Mouse (Mus musculus) B cell, adult 2 months (primary cell): ENCODE measurements around the gene Ikbke.
"Not testable (repeated sequence)": the region's sequence is repeated elsewhere in the genome, so short reads cannot be mapped to it uniquely, and the experiment has no call there.

Source experiments
- DNase-seq, 2 experiments: peaks; one replicate each; pipeline ENCODE4 v3.0.0; 2022

Gene Ikbke

DNA sequence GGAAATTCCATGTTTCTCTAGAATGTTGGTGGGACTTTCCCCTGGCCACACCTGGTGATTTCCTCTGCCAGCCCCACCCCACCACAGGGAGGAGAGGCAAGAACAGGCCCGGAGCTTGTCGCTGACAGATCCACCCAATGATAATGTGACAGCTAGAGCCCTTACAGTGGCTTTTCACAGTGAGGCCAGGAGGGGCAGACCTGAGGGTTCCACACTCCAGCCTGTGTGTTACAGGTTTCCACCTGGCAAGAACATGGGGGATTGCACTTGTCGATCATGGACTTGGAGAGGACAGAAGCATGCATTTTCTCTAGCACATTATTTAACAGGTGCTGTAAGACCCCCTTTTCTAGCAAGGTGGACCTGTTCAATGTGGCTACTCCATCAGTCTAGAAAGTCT lies 874 bp upstream of the Ikbke start:
- DNase-seq = peak; percentile 17 to 25

DNA sequence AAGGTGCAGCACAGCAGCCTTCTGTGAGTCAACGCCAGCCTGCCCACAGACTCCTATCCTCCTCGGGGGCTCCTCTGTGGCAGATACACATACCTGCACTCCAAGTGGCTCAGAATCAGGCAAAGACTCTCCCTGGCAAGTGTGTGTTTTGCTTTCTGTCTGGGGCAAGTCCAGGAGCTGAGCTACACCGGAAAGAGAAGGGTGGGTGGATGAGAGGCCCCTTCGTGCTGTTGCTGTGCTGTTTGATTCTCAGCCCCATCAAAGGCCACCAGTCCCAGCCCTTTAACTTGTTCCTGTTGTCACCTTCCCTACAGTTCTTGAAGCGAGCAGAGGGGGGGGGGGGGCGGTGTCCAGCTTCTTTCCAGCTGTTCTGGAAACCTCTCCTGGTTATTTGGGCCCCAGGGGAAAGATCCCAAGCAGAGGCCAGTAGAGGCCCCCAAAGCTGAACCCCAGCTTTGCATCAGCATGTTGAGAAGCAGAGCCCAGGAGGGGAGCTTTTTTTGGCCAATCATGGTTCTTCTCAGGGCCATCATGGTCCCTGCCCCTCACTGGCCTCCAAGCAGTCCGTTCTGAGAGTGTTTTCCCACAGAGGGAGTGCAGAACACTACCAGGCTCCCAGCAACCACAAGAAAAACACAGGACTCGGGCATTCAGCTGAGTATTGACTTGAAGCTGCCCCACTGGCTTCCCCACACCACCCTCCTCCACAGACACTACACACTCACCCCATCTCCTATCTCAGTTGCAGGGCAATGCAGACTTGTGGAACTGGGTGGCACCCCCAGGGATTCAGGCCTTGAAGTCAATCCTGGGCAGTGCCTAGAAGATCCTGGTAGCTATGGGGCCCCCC lies 575 bp downstream of the Ikbke start:
- peak; percentile 8 to 21 for DNase-seq

DNA sequence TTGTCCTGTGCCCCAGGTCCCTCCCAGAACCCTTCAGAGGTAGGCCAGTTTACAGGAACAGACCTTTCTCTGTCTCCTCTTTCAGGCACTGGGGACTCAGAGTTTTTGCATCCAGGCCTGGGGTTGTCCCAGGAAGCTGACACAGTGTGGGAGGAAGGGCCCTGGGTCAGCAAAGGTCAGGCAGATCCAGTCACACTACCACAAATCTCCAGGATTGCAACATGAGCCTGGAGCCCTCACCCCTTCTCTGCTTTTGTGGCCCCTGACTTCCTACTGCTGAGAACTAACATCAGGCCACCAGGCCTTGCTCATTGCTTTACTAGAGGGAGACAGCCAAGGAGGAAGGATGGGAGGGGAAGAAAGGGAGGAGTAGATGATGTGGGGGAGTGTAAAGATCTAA lies 2.6 kb downstream of the Ikbke start:
- no peak for DNase-seq

DNA sequence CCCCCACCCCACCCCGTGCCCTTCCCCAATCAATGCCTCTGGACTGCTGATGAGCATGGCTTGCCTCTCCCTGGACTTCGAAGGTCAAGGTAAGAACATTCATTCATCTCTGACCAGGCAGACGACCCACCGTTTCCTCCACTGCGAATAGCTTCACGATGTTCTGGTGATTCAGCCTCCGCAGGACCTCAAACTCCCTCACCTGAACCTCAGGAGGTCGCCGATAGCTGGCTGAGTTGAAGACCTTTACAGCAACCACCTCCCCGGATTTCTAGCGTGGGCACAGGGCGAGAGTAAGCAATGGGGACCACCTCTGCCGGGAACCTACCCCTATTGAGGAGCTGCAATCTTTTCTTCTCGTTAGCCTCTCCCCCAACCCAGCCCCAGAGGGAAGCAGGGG lies 3.8 kb downstream of the Ikbke start:
- no peak for DNase-seq

DNA sequence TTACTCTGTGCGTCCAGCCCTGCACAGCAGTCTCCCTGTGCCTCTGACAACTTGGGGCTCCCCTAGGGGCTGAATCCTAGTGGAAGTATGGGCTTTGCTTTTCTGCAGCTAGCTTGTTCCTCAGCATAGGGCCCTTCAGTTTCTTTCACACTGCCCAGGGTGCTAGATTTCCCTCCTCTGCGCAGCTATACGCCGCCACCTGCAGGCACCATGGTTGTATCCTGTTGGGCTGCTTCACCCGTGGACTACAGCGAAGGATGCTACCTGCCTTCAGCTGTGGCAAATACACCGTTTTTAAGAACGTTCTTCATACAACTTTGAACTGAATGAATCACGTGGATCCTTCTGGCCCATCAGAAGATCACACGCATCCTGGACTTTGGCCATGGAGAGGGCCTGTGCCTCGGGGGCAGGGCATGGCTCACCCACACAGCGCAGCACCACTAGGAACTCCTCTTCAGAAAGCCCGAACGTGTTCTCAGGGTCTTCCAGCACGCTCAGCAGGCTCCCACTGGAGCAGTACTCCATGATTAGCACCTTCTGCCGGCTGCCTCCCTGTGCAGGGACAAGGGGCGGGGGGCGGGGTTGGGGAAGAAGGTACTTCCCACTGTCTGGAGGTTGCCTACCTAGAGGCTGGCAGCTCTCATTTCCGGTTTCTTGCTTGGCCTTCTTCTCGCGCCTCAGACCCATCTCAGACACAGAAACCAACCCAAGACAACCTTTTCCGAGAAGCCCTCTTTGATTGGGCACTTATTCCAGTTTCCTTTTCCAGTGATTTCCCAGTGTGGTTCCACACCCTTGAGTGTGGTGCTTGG lies 4.5 kb downstream of the Ikbke start:
- no peak for DNase-seq

DNA sequence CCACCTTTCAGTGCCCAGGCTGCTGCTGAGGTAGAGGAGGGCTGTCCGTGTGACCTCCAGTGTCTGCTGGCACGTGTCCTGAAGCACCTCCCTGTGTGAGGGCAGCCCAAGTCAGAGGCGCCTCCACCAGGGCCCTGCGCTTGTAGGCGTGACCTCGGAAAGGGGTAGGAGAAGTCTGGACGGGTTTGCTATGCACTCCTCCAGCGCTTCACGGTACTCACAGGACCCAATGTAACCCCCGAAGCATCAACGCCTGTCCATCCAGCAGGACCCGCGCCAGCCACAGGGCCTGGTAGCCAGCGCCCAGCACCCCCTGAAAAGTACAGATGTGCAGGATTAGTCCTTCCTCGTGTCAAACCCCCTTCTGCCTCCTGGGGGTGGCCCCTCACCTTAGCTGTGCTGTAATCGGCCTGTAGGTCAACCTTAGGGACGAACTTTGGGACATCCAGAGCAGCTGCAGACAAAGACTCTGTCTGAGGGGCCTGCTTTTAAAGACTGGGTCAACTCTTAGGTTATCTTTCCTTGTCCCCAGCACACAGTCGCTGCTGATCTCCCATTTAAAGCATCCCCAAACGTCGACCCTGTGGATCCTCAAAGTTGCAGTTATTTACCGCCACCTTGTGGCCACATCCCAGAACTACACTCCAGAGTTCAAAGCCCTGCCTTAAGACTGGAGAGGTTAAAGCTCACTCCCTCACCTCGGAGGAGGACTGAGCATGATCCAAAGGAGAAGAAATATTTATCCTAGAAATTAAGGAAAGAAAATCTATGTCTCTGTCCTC lies 9.4 kb downstream of the Ikbke start:
- peak; percentile 81 to 82 for DNase-seq

DNA sequence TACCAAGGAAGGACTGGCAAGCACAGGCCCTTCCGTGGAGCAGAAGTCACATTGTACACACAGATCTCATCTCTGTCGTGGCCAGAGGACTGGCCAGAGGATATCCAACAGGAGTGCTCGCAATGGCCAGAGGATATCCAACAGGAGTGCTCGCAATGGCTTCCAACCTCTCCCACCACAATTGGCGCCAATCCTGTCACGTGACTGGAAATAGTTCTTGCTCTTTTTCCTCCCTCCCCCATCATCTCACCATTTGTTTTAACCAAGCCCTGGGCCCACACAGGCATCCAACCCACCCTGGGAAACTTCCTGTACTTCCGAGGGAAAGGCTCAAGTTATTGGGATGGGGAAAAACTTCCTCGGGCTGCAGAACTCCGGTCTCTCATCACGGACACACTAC lies 10.6 kb downstream of the Ikbke start:
- no peak for DNase-seq

DNA sequence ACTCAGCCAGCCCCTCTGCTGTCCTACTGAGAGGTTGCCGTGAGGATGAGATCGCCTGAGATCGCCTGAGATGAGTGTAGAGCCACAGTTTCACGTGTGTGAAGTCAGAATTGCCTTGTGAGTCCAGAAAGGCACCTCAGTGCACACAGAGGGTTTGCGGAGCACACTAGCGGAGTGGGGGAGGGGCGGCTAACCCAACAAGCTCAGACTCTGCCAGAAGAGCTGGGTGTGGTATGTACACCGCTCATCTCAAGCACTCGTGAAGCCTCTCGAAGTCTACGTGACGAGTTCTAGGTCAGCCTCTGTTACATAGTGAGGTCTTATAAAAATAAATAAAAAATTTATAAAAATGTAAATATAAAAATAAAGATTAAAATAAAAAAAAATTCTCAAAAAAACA lies 15.5 kb downstream of the Ikbke start:
- no peak for DNase-seq

DNA sequence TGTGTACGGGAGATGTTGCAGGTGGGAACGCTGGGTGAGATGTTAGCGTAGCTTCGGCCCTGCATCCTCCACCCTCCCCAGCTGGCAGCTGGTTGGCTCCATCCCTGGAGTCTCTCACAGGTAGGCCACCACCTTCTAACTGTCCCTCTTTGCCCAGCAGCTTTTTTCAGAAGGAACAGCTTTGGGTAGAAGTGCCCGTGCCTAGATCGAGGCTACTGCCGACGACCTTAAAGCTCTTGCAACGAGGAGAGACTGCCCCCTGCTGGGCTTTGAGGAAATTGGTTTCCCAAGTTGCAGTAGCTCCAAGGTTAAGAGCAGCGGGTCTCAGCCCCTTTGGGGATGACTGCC lies 19.1 kb downstream of the Ikbke start:
- DNase-seq = peak; percentile 81 to 82

DNA sequence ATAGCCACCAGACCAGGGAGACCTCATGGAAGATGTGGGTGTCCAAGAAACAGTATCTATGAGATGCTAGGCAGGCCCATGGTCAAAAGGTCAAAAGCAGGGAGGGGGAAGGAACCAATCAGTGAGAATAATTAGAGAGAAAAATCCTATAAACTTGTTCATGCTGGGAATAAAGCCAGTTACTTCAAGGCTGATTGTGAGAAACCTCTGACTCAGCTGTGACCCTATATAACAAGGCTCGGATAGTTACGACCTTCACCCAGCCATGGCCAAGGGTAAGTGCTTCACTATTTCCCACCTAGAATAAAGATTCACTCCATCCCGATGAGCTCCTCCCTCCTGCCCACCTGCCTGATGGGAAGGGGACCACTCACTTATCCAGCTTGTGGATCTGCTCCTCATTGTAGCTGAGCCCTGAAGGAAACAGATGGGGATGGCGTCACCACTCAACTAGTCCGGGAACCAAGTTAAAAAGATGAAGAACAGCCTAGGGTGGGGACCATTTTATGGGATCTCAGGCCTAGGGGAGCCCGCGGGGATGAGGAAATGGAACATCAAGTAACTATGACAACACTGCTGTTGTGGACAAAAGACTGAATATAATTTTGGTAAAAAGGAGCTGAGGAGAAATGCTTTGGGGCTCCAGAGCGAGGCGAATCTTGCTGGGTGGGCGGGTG lies 19.6 kb downstream of the Ikbke start:
- no peak for DNase-seq

DNA sequence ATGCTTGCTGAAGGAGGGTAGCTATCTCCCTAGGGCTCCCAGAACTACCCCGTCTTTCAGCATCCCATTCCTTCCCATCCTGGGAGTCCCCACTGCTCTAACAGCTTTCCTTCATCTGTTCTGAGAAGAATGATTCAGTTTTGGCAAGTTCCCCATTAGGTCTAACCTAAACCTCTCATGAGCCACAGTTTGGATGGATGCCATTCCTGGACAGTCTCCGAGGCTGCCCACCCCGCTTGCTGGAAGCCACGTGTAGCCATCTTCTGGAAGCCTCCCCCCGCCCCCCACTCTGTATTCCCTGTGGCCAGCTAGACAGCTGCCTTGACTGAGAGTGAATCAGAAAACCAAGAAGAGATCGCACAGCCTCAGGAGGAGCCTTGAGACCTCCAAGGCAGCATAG lies 22.1 kb downstream of the Ikbke start:
- DNase-seq = no peak

DNA sequence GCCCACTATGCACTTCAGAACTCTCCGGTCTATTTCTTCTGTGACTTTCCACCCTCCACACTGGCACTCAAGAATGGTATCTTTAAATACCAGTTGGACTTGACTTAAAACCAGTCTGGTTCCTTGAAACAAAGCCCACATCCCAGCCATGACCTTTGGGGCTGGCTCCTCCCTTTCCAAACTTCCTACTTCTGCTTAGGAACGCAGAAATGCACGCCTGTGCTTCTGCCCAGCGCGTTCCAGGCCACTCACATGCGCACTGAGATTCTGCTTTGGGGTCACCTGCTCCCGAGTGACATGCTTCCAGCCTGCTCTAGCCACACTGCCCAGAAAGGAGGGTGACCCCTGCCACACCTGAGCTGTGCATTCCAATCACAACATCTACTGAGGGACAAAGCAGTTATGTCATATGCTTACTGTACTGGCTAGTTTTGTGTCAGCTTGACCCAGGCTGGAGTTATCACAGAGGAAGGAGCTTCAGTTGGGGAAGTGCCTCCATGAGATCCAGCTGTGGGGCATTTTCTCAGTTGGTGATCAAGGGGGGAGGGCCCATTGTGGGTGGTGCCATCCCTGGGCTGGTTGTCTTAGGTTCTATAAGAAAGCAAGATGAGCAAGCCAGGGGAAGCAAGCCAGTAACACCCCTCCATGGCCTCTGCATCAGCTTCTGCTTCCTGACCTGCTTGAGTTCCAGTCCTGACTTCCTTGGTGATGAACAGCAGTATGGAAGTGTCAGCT lies 26.7 kb downstream of the Ikbke start:
- DNase-seq = not testable (repeated sequence)

DNA sequence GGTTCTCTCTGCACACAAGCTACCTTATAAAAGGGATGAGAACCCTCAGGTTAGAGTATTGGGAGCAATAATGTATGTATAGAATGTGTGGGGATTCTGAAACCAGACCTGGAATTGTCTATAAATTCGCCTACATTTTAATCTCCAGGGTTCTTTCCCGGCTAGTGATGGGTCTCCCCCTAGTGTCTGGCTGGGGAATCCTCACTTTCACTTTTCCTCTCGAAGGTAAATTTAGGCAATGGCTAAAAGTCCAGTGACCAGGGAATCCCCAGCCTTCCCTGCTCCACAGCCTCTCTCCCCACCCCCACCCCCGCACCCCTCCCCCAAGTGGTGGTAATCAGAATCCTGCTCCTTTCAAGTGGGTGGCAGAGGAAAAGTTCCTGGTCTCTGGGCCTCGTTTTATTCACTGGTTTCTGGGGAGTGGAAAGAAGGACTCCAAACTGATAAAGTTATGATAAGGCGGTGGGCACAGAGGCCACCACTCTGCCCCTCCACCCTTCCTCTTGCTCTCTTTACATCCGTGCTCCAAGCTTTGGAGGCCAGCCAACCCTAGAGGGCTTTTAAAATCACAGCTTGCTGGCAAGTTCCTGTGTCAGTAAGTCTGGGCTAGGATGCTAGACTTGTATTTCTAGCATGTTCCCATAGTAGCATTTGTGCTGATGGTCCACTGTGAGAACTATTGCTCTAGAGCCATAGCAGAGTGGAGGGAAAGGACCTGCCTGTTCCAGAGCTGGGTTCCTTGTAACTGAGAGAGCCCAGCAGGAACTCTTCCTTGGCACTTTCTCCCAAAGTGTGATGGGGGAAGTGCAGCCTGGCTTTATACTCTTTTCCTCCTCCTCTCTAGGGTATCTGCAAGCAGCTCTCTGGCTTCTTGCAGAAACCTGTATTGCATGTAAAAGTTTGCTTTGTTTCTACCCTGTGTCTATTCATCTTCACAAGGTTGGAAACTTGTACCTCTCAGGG lies 32.7 kb downstream of the Ikbke start:
- peak; percentile 30 to 49 for DNase-seq

DNA sequence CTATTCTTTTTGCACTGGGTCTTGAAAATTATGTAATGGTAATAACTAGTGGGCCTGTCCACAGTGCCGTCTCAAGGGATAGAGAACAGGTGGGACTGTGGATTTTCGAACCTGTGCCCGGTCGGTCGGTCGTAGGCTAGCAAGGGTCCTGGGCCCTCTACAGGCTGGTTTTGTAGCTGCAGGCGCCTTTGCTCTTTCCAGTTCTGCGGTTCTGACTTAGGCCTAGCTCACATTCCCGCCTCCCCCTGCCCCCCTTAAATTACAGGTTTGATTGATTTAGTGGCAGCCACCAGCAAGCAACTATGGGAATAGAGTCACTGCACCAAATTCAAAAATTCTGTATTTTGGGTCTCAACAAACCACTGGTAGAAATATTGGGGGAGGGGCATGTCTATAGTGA lies 33.5 kb downstream of the Ikbke start:
- peak; percentile 66 to 71 for DNase-seq

DNA sequence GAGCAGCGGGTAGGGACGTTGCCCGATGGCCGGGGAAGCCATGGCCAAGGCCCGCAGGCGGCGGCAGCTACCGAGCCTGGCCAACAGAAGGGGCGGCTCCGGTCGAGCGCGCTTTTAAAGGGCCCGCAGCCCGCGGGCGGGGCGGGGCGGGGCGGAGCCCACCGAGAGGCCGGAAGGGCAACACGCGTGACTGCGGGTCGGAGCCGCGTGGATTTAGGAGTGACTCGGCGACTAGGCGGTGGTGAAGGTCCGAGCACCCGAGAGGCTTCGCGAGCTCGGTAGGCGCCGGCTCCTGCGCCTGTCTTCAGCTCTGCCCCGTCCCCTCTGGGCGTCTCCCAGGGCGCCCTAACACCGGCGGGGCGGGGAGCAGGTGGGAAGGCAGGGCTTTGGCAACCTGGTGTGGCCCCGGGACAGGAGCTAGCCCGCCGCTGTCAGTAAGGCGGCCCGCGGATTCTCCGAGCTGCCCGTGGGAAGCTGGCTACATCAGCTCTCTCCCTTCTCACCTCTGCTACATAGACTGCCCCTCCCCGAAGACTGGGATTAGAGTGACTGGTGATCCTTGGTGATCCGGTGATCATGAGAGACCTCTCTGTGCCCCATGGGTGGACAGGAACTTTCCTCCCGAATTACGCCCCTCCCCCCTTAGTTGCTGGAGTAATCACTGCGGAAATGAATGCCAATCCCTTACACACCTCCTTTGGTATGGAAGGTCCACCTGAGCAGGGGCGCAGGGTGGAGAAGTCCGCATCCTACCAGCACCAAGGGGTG lies 34.1 kb downstream of the Ikbke start, which contains the start of gene Rassf5:
TSS of gene Rassf5 (minus strand) at position 170 of the 768 bp plus-strand sequence.
- peak; percentile 70 to 74 for DNase-seq

DNA sequence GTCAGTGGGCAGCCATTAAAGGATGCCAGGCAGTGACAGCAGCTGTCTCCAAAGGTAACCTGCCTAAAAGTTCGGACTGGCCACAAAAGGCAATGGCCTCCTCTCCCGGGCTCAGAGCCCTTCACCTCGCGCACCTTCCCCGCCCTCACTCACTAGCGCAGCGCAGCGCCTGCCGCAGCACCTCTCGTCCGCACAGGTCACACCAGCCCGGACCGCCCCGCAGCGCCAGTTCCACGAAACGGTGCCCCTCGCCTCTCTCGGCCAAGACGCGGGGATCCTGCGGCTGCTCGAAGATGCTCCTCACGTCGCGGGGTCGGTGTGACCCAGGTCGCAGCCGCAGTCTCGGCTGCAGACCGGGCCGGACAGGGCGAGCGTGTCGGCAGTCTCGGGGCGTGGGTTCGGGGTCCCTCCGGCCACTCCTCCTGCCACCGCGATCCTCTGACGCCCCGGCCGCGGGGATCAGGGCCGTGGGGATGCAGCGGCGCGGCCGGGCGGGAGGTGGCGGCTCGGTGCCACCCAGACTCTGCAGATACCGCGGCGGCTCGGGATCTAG lies 34.8 kb downstream of the Ikbke start:
- DNase-seq = peak in 1 of 2 experiments; percentile 32

DNA sequence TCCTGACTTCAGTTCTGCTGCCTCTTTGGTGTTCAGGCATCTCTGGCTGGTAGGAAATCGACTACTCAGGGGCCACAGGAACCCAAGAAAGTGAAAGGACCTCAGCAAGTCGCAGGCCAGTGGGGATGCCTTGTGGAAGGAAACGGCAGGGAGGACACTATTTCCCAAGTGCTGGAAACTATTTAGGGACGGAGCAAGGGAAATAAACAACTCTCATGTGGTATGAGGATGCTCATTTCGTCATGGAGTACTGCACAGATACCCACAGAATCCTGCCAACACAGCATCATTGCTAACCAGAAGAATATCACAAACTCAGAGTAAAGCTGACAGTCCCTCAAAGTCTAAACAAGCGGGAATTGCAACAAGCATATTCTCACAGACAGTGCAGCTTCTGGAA lies 36.5 kb downstream of the Ikbke start:
- no peak for DNase-seq

DNA sequence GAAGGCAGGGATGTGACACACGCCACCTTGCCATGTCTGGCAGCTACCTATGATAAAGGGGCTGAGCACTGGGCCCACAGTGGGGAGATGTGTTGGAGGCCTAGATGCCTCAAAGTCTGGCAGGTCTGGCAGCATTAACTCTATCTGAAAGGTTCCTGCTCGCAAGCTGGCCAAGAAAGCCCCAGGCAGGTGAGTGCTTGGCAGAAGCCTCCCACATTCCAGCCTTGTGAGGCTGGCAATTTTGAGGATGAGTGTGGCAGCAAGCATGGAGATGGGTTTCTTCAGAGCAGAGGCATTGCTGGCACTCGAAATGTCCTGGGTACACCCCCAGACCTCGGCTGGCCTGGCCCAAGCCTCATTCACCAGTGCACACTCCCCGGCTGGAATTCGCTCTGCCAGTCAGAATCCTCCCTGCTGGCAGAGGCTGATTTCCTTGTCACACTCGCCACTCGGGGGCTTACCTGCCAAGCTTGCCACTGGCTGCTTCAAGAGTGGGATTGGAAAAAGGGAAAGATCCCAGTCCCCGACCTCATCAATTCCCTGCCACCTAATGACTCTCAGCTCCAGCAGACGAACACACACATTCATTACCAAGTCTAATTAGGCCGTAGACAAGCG lies 39.7 kb downstream of the Ikbke start:
- no peak for DNase-seq

DNA sequence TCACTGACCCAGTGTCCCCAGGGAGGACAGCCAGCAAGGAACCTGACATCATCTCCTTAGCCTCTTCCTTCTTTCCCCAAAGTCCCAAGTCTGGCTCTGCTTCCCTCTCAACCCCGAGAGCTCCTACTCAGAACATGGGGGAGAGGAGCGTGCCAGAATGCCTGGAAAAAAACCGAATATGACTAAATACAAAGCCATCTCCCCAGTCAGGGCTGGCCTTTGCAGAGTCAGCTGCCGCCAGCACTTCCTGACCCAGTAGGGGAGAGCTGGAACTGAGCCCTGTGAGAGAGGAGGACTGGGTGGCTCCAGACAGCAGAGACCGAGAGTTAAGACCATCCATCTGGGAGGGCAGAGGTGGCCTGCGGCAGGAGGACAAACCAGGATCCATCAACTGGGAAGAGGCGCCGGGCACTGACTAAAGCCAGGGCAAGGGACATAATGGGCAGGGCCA lies 40.5 kb downstream of the Ikbke start:
- DNase-seq = no peak
